Mouse (Mus musculus) left cerebral cortex, postnatal 36 days (tissue): ENCODE data around the gene Clcn7. TPM values are rescaled to one million over a fixed set of nuclear protein-coding genes. Genes with fewer than 3 reads are reported as not detected.

Experiments
- DNase-seq, 2 experiments: peaks; one replicate each; pipeline ENCODE4 v3.0.0; 2021 to 2022; ENCODE audit warnings: low spot score in 2 of 2, mixed read lengths in 1 of 2
- intact Hi-C: fragments of 180-260 bp; cut with DNase I; formaldehyde crosslinking; loops from one replicate; pipeline ENCODE4 v1.15.1; 2025
- total RNA-seq, 2 experiments: library from RNA; stranded (reverse); gene quantifications; 2 replicates each; pipeline ENCODE4 v1.2.3; 2021

Gene Clcn7
- total RNA-seq, result 10 to 100 TPM; 49.9 to 55.2 TPM

GRCm38 (mm10) chr17:25133275-25133698, at the start of gene Clcn7:
Clcn7 (plus strand) TSS chr17:25133391.
- DNase-seq, result peak; percentile 95 to 96
- intact Hi-C loops, result no loop called here

GRCm38 (mm10) chr17:25083444-25083931, 49.7 kb upstream of the Clcn7 start, which contains the start of gene Tmem204:
Tmem204 (minus strand) TSS chr17:25083591.
- intact Hi-C loops, result loop anchor here (5.0 kb wide), 1 partner anchor 41 kb away; no protein-coding TSS in a partner anchor
- DNase-seq, result no peak

GRCm38 (mm10) chr17:25084835-25085385, 48.3 kb upstream of the Clcn7 start:
- DNase-seq, result no peak
- intact Hi-C loops, result loop anchor here (5.0 kb wide), 1 partner anchor 43 kb away; no protein-coding TSS in a partner anchor

- intact Hi-C loops, result no loop called here
- no peak for DNase-seq
Observed at GRCm38 (mm10) chr17:25086724-25087123, 46.5 kb upstream of the Clcn7 start.

- intact Hi-C loops, result no loop called here
- DNase-seq, result no peak
Observed at GRCm38 (mm10) chr17:25089158-25089557, 44.0 kb upstream of the Clcn7 start.

GRCm38 (mm10) chr17:25090450-25090849, 42.7 kb upstream of the Clcn7 start:
- intact Hi-C loops, result no loop called here
- DNase-seq, result no peak

- DNase-seq, result no peak
- intact Hi-C loops, result no loop called here
Observed at GRCm38 (mm10) chr17:25096221-25096620, 37.0 kb upstream of the Clcn7 start.

GRCm38 (mm10) chr17:25100052-25100451, 33.1 kb upstream of the Clcn7 start:
- intact Hi-C loops, result no loop called here

GRCm38 (mm10) chr17:25101338-25101737, 31.9 kb upstream of the Clcn7 start:
- intact Hi-C loops, result no loop called here

More at GRCm38 (mm10) chr17:25100052-25100451, 33.1 kb upstream of the Clcn7 start:
- no peak for DNase-seq

GRCm38 (mm10) chr17:25107786-25108185, 25.4 kb upstream of the Clcn7 start:
- DNase-seq, result no peak
- intact Hi-C loops, result no loop called here

More at GRCm38 (mm10) chr17:25101338-25101737, 31.9 kb upstream of the Clcn7 start:
- DNase-seq, result no peak

- no peak for DNase-seq
- intact Hi-C loops, result no loop called here
Observed at GRCm38 (mm10) chr17:25109578-25109977, 23.6 kb upstream of the Clcn7 start.

- intact Hi-C loops, result no loop called here
- DNase-seq, result no peak
Observed at GRCm38 (mm10) chr17:25110590-25110989, 22.6 kb upstream of the Clcn7 start.

- DNase-seq, result no peak
- intact Hi-C loops, result no loop called here
Observed at GRCm38 (mm10) chr17:25111220-25111619, 22.0 kb upstream of the Clcn7 start.

GRCm38 (mm10) chr17:25111739-25112422, 21.3 kb upstream of the Clcn7 start:
- intact Hi-C loops, result no loop called here

GRCm38 (mm10) chr17:25112423-25112810, 20.8 kb upstream of the Clcn7 start:
- no peak for DNase-seq
- intact Hi-C loops, result no loop called here

More at GRCm38 (mm10) chr17:25111739-25112422, 21.3 kb upstream of the Clcn7 start:
- DNase-seq, result peak; percentile 35 to 48

GRCm38 (mm10) chr17:25114908-25115645, 18.1 kb upstream of the Clcn7 start:
- intact Hi-C loops, result loop anchor here (5.0 kb wide), 1 partner anchor 157 kb away; the partner anchor contains the start of gene Ube2i
- no peak for DNase-seq

GRCm38 (mm10) chr17:25115664-25116432, 17.3 kb upstream of the Clcn7 start, which contains the start of gene Telo2:
Telo2 (minus strand) TSS chr17:25115967.
- intact Hi-C loops, result loop anchor here (5.0 kb wide), 1 partner anchor 156 kb away; the partner anchor contains the start of gene Ube2i
- peak; percentile 91 for DNase-seq

- DNase-seq, result no peak
- intact Hi-C loops, result loop anchor here (5.0 kb wide), 1 partner anchor 155 kb away; the partner anchor contains the start of gene Ube2i
Observed at GRCm38 (mm10) chr17:25117263-25117662, 15.9 kb upstream of the Clcn7 start.

GRCm38 (mm10) chr17:25120406-25120805, 12.8 kb upstream of the Clcn7 start, which contains the start of gene Ptx4:
Ptx4 (plus strand) TSS chr17:25120760.
- intact Hi-C loops, result no loop called here
- no peak for DNase-seq
